Mouse (Mus musculus): ENCODE measurements at regions not wholly inside any gene's neighbourhood (a gene's known extent, or its start where the extent isn't known, plus 50 kb on each side); places are given as distances from the start of the nearest gene placed in this dataset.

- Histone ChIP-seq H3K9me3 (no peaks in the 10 kb centered on the region), H3K27me3 (no peaks in the 10 kb centered on the region), H3K36me3 (no peaks in the 10 kb centered on the region), H3K4me1 (no peaks in the 10 kb centered on the region), H3K9ac (replicated peaks) (no peak overlapping the region), H3K27ac (replicated peaks) (no peak overlapping the region), H3K4me3 (no peak overlapping the region), H3K4me2 (replicated peaks) (no peak overlapping the region)
- 93% methylated on average over 5 of the region's 5 CpGs for WGBS
- no peak for ATAC-seq (ENCODE audit: low FRiP score, low read depth)
These were observed 217.7 kb downstream of the Gm45692 start for GRCm38 (mm10) chr8:26336906-26337650.

- 32% methylated on average over 6 of the region's 6 CpGs for WGBS
- H3K27ac ChIP-seq (replicated peaks) = no peak overlapping the region
- no peak overlapping the region for H3K9ac ChIP-seq (replicated peaks)
- ATAC-seq (ENCODE audit: low FRiP score, low read depth) = no peak
- no peak overlapping the region for H3K4me2 ChIP-seq (replicated peaks)
- H3K27me3 ChIP-seq = no peaks in the 10 kb centered on the region
- H3K36me3 ChIP-seq = no peaks in the 10 kb centered on the region
- no peaks in the 10 kb centered on the region for H3K4me1 ChIP-seq
- H3K9me3 ChIP-seq = no peaks in the 10 kb centered on the region
- no peak overlapping the region for H3K4me3 ChIP-seq
These were observed 225.7 kb downstream of the Gm45692 start for GRCm38 (mm10) chr8:26345078-26345477.

GRCm38 (mm10) chr8:26349231-26349630 lies 229.9 kb downstream of the Gm45692 start:
- H3K36me3 ChIP-seq = no peaks in the 10 kb centered on the region
- H3K4me2 ChIP-seq (replicated peaks) = no peak overlapping the region
- H3K27me3 ChIP-seq = no peaks in the 10 kb centered on the region
- no peaks in the 10 kb centered on the region for H3K9me3 ChIP-seq
- H3K9ac ChIP-seq (replicated peaks) = no peak overlapping the region
- H3K27ac ChIP-seq (replicated peaks) = no peak overlapping the region
- H3K4me3 ChIP-seq = no peak overlapping the region
- WGBS = 86% methylated on average over 7 of the region's 7 CpGs
- peaks cover 4% of the 10 kb centered on the region; the same call in 1 of the 2 replicates for H3K4me1 ChIP-seq
- ATAC-seq (ENCODE audit: low FRiP score, low read depth) = no peak

DNA sequence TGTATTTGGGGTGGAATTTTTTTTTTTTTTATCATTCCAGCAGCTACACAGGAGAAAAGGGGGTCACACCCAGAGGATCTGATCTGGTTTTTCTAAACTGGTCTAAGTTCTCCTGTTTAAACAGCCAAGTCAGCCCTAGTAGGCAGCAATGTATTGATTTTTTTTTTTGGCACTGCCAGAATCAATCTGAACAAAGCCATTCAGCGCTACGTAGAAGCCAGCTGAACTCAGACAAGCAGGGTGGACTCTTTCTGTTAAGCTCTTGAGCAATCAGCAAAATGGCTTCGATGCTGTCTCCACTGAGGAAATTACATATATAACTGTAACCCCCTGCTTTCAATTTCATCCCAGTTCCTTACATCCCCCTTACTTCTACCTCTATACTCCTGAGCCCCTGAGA lies 230.5 kb downstream of the Gm45692 start:
- 95% methylated on average over 3 of the region's 3 CpGs for WGBS
- ATAC-seq (ENCODE audit: low FRiP score, low read depth) = no peak
- H3K9ac ChIP-seq (replicated peaks) = no peak overlapping the region

GRCm38 (mm10) chr8:26350616-26351015 lies 231.3 kb downstream of the Gm45692 start:
- WGBS = 81% methylated on average over 4 of the region's 4 CpGs
- H3K4me3 ChIP-seq = no peak overlapping the region
- ATAC-seq (ENCODE audit: low FRiP score, low read depth) = no peak
- H3K4me2 ChIP-seq (replicated peaks) = no peak overlapping the region
- H3K27me3 ChIP-seq = no peaks in the 10 kb centered on the region
- H3K9me3 ChIP-seq = no peaks in the 10 kb centered on the region
- peaks cover 4% of the 10 kb centered on the region; the same call in 1 of the 2 replicates for H3K4me1 ChIP-seq
- H3K36me3 ChIP-seq = no peaks in the 10 kb centered on the region
- no peak overlapping the region for H3K9ac ChIP-seq (replicated peaks)
- no peak overlapping the region for H3K27ac ChIP-seq (replicated peaks)

More for the DNA sequence above, 230.5 kb downstream of the Gm45692 start:
- Histone ChIP-seq H3K4me1 (peaks cover 4% of the 10 kb centered on the region; the same call in 1 of the 2 replicates), H3K27ac (replicated peaks) (no peak overlapping the region), H3K4me3 (no peak overlapping the region), H3K27me3 (no peaks in the 10 kb centered on the region), H3K36me3 (no peaks in the 10 kb centered on the region), H3K9me3 (no peaks in the 10 kb centered on the region), H3K4me2 (replicated peaks) (no peak overlapping the region)

GRCm38 (mm10) chr8:26351643-26352540 lies 232.6 kb downstream of the Gm45692 start:
- Histone ChIP-seq H3K27me3 (no peaks in the 10 kb centered on the region), H3K4me3 (no peak overlapping the region), H3K36me3 (no peaks in the 10 kb centered on the region), H3K9me3 (no peaks in the 10 kb centered on the region), H3K4me2 (replicated peaks) (no peak overlapping the region), H3K4me1 (peaks cover 4% of the 10 kb centered on the region; the same call in 1 of the 2 replicates), H3K9ac (replicated peaks) (no peak overlapping the region), H3K27ac (replicated peaks) (no peak overlapping the region)
- WGBS = 75% methylated on average over 21 of the region's 21 CpGs
- ATAC-seq (ENCODE audit: low FRiP score, low read depth) = no peak

DNA sequence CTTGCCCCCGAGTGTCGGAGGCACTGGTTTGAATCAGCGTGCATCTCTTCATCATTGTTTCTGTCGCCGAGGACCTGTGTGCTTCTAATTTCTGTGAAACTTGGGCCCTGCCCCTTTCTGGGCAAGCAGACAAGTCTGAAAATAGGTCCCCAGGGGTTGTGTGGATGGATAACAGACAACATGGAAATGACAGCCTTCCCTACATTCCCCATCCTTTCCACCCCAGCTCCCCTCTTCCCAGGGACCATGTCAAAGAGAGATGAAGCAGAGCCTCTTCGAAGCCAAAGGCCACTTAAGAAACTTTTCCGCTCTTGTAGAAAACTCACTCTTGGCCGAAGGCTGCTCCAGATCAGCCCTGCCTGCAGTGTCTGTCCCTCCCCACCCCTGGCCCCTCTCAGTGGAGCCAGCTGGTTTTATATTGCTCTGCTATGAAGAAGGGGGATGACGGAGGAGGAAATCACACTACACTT lies 233.2 kb downstream of the Gm45692 start:
- Histone ChIP-seq H3K9ac (replicated peaks) (no peak overlapping the region), H3K4me2 (replicated peaks) (no peak overlapping the region), H3K4me3 (no peak overlapping the region), H3K4me1 (peaks cover 4% of the 10 kb centered on the region; the same call in 1 of the 2 replicates), H3K36me3 (no peaks in the 10 kb centered on the region), H3K27me3 (no peaks in the 10 kb centered on the region), H3K9me3 (no peaks in the 10 kb centered on the region), H3K27ac (replicated peaks) (no peak overlapping the region)
- ATAC-seq (ENCODE audit: low FRiP score, low read depth) = no peak
- WGBS = 71% methylated on average over 9 of the region's 9 CpGs

- Histone ChIP-seq H3K4me2 (replicated peaks) (no peak overlapping the region), H3K9ac (replicated peaks) (no peak overlapping the region), H3K36me3 (no peaks in the 10 kb centered on the region), H3K4me3 (no peak overlapping the region), H3K4me1 (peaks cover 4% of the 10 kb centered on the region; the same call in 1 of the 2 replicates), H3K9me3 (no peaks in the 10 kb centered on the region), H3K27me3 (no peaks in the 10 kb centered on the region), H3K27ac (replicated peaks) (no peak overlapping the region)
- 71% methylated on average over 3 of the region's 3 CpGs for WGBS
- ATAC-seq (ENCODE audit: low FRiP score, low read depth) = no peak
These were observed 234.1 kb downstream of the Gm45692 start for GRCm38 (mm10) chr8:26353476-26353875.

DNA sequence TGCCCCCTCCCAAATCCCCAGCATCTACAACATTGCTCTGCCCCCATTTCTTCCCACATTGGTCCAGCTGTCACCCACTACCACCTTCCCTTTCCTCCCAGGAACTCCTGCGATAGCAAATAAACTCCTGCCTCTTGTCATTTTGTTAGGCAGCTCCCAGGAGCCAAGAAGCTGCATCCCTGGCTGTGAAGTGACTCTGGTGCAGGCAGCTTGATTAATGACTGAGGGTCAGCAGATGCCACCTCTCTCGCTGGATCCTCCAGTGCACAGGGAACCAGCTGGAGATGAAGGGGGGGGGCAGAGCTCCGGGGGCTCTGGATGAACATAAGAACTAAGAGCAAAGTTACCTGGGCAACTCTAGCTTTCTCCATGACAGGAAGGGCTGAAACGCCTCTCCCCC lies 235.2 kb downstream of the Gm45692 start:
- Histone ChIP-seq H3K4me3 (no peak overlapping the region), H3K36me3 (no peaks in the 10 kb centered on the region), H3K9me3 (no peaks in the 10 kb centered on the region), H3K27me3 (no peaks in the 10 kb centered on the region), H3K4me1 (peaks cover 4% of the 10 kb centered on the region; the same call in 1 of the 2 replicates), H3K9ac (replicated peaks) (no peak overlapping the region), H3K27ac (replicated peaks) (no peak overlapping the region), H3K4me2 (replicated peaks) (no peak overlapping the region)
- 72% methylated on average over 4 of the region's 4 CpGs for WGBS
- ATAC-seq (ENCODE audit: low FRiP score, low read depth) = no peak

- ATAC-seq (ENCODE audit: low FRiP score, low read depth) = no peak
- Histone ChIP-seq H3K9me3 (no peaks in the 10 kb centered on the region), H3K27me3 (no peaks in the 10 kb centered on the region), H3K4me1 (peaks cover 4% of the 10 kb centered on the region; the same call in 1 of the 2 replicates), H3K4me2 (replicated peaks) (no peak overlapping the region), H3K36me3 (no peaks in the 10 kb centered on the region), H3K9ac (replicated peaks) (no peak overlapping the region), H3K4me3 (no peak overlapping the region), H3K27ac (replicated peaks) (no peak overlapping the region)
- WGBS = 89% methylated on average over 8 of the region's 8 CpGs
These were observed 237.5 kb downstream of the Gm45692 start for GRCm38 (mm10) chr8:26356801-26357200.

DNA sequence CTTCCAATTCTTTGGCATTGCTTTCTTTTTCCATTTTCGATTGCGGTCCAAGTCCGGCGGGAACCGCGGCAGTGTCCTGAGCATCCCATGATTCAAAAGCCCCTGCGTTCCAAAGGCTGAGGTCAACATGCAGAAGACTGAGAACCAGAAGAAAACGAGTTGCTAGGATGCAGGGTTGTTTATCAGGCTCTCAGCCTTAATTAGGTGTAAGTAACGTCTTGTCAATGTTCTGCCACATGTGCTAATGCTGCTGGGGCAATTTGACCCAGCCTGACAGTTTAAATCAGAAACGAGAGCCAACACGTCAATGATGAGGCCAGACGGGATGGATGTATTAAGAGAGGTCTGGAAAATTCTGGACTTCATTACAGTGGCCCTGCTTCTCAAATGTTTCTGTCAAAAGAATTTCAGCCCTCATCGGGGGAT lies 239.4 kb downstream of the Gm45692 start:
- ATAC-seq (ENCODE audit: low FRiP score, low read depth) = no peak
- WGBS = 80% methylated on average over 13 of the region's 13 CpGs
- no peaks in the 10 kb centered on the region for H3K9me3 ChIP-seq

DNA sequence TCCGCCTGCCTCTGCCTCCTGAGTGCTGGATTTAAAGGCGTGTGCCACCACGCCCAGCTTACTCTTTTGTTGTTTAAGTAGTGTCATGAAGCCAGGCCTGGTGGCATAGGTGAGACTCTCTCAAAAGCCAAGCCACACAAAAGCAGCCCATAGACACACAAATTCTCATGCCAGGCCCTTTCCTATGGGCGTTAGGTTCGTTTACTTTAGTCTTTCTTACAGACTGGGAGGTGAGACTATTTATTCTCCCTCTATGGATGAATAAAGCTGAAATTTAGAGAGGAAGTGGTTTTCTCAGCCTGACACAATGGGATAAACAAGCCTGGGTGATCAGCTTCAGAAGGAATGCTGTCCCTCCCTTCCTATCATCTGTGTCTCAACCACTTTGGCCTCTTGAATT lies 243.0 kb downstream of the Gm45692 start:
- 87% methylated on average over 5 of the region's 5 CpGs for WGBS
- no peaks in the 10 kb centered on the region for H3K4me1 ChIP-seq

More for the DNA sequence above, 239.4 kb downstream of the Gm45692 start:
- H3K27me3 ChIP-seq = no peaks in the 10 kb centered on the region
- no peak overlapping the region for H3K4me3 ChIP-seq
- no peak overlapping the region for H3K9ac ChIP-seq (replicated peaks)
- H3K27ac ChIP-seq (replicated peaks) = no peak overlapping the region
- H3K4me1 ChIP-seq = no peaks in the 10 kb centered on the region
- H3K36me3 ChIP-seq = no peaks in the 10 kb centered on the region
- no peak overlapping the region for H3K4me2 ChIP-seq (replicated peaks)

More for the DNA sequence above, 243.0 kb downstream of the Gm45692 start:
- H3K27ac ChIP-seq (replicated peaks) = no peak overlapping the region
- no peak overlapping the region for H3K4me2 ChIP-seq (replicated peaks)
- no peak overlapping the region for H3K4me3 ChIP-seq
- ATAC-seq (ENCODE audit: low FRiP score, low read depth) = no peak
- H3K9ac ChIP-seq (replicated peaks) = no peak overlapping the region
- no peaks in the 10 kb centered on the region for H3K36me3 ChIP-seq
- H3K9me3 ChIP-seq = no peaks in the 10 kb centered on the region
- no peaks in the 10 kb centered on the region for H3K27me3 ChIP-seq
